Mouse (Mus musculus) embryonic facial prominence, embryonic 11.5 days (tissue): ENCODE data around the gene Cnn2. TPM values are rescaled to one million over a fixed set of nuclear protein-coding genes. Genes with fewer than 3 reads are reported as not detected.
A peak's percentile ranks its signal among the peaks of the same experiment; 100 is the strongest.

Experiments
- ATAC-seq: fragments of 200-750 bp; cut with Nextera tagmentation; replicated peaks from 2 replicates; pipeline ENCODE4 v1.8.0; 2017; ENCODE audit warnings: low read depth; ENCODE audit not compliant: insufficient number of reproducible peaks, low FRiP score, low TSS enrichment
- DNase-seq: peaks from one replicate; pipeline ENCODE4 v3.0.0-alpha.2; 2015; ENCODE audit warnings: low spot score
- H3K27ac ChIP-seq: fragments of 300-500 bp; sonication (generic); replicated peaks from 2 replicates; pipeline ENCODE4 v1.5.1; 2014; ENCODE audit warnings: mild to moderate bottlenecking, low read depth, low read length, control low read depth
- H3K27me3 ChIP-seq: fragments of 300-500 bp; sonication (generic); 2 replicates; pipeline ENCODE4 v1.6.1; 2014; ENCODE audit warnings: mild to moderate bottlenecking, low read length, moderate library complexity, mixed read lengths; ENCODE audit not compliant: control insufficient read depth, insufficient read depth
- H3K36me3 ChIP-seq: fragments of 300-500 bp; sonication (generic); replicated peaks from 2 replicates; pipeline ENCODE4 v1.6.1; 2014; ENCODE audit warnings: low read depth, mild to moderate bottlenecking, low read length, moderate library complexity, mixed read lengths; ENCODE audit not compliant: control insufficient read depth, insufficient read depth
- H3K4me1 ChIP-seq: fragments of 300-500 bp; sonication (generic); 2 replicates; pipeline ENCODE4 v1.6.1; 2014; ENCODE audit warnings: low read length, mixed read lengths; ENCODE audit not compliant: control insufficient read depth, insufficient read depth
- H3K4me2 ChIP-seq: fragments of 300-500 bp; sonication (generic); 2 replicates; pipeline ENCODE4 v1.6.1; 2014; ENCODE audit warnings: low read depth, mild to moderate bottlenecking, control low read depth, low read length, moderate library complexity
- H3K4me3 ChIP-seq: fragments of 300-500 bp; sonication (generic); 2 replicates; pipeline ENCODE4 v1.5.1; 2014; ENCODE audit warnings: low read depth, low read length, control low read depth
- H3K9ac ChIP-seq: fragments of 300-500 bp; sonication (generic); replicated peaks from 2 replicates; pipeline ENCODE4 v1.6.1; 2014; ENCODE audit warnings: mild to moderate bottlenecking, control low read depth, low read length
- H3K9me3 ChIP-seq: fragments of 300-500 bp; sonication (generic); replicated peaks from 2 replicates; pipeline ENCODE4 v1.6.1; 2016; ENCODE audit warnings: mild to moderate bottlenecking, low read length, inconsistent platforms, mixed read lengths; ENCODE audit not compliant: control insufficient read depth
- WGBS: fragments of 180-500 bp; shearing (Covaris S2); extraction: QIAGEN DNeasy Blood & Tissue Kit; methylation state at CpG from one replicate; pipeline ENCODE4 v1.1.7; 2014; 5-methylcytosine and 5-hydroxymethylcytosine counted together
- polyA plus RNA-seq: library from polyadenylated mRNA; unstranded; fragments of >200 nt; fragmentation: Nextera tagmentation; extraction: Ambion mirVana; gene quantifications from 2 replicates; pipeline ENCODE4 v1.2.1, GENCODE M21; 2014

The Cnn2 gene
- polyA plus RNA-seq, 1 experiment from 2014 or later: 255 TPM

GRCm38 (mm10) chr10:79987771-79988505, 446 bp upstream of the Cnn2 start:
- peak overlapping the region; percentile 64 for H3K4me3 ChIP-seq
- peak overlapping the region; percentile 70 for H3K27ac ChIP-seq
- H3K9ac ChIP-seq: peak overlapping the region; percentile 82
- H3K4me1 ChIP-seq: peaks cover 3% of the 10 kb centered on the region
- H3K4me2 ChIP-seq: peak overlapping the region; percentile 66
- H3K27me3 ChIP-seq: no peaks in the 10 kb centered on the region
- no peaks in the 10 kb centered on the region for H3K9me3 ChIP-seq
- ATAC-seq (no peak), DNase-seq (peak; percentile 26)
- H3K36me3 ChIP-seq: peaks cover 7% of the 10 kb centered on the region; the same call in 1 of the 2 replicates
- WGBS: 9% methylated on average over 27 of the region's 27 CpGs

GRCm38 (mm10) chr10:79989272-79989786, 945 bp downstream of the Cnn2 start:
- Histone ChIP-seq H3K4me3 (peak overlapping the region; percentile 64), H3K36me3 (peaks cover 13% of the 10 kb centered on the region; the same call in 1 of the 2 replicates), H3K4me1 (peaks cover 3% of the 10 kb centered on the region), H3K27me3 (no peaks in the 10 kb centered on the region), H3K4me2 (peak overlapping the region; percentile 66), H3K9ac (peak overlapping the region; percentile 82), H3K27ac (no peak overlapping the region), H3K9me3 (no peaks in the 10 kb centered on the region)
- ATAC-seq (no peak), DNase-seq (no peak)
- WGBS: 22% methylated on average over 8 of the region's 8 CpGs

GRCm38 (mm10) chr10:79989870-79990269, 1.5 kb downstream of the Cnn2 start:
- WGBS: 5% methylated on average over 15 of the region's 15 CpGs
- Histone ChIP-seq H3K27me3 (no peaks in the 10 kb centered on the region), H3K9ac (peak overlapping the region; percentile 33), H3K36me3 (peaks cover 13% of the 10 kb centered on the region; the same call in 1 of the 2 replicates), H3K4me1 (peaks cover 3% of the 10 kb centered on the region), H3K27ac (no peak overlapping the region), H3K9me3 (no peaks in the 10 kb centered on the region), H3K4me3 (peak overlapping the region; percentile 64), H3K4me2 (peak overlapping the region; percentile 66)
- DNase-seq (peak; percentile 75), ATAC-seq (no peak)

DNA sequence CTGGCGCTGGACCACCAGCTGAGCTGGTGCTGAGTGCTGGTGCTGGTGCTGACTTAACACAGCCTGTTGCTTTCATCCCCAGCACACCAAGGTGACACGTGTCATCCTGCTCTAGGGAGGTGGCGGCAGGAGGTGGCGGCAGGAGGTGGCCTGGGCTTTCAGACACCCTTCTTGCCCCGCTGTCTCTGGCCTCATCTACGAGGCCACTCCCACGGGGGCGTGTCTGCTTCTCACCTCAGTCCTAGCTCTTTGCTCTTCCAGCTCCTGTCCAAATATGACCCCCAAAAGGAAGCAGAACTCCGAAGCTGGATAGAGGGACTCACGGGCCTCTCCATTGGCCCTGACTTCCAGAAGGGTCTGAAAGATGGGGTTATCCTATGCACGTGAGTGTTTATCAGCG, 2.7 kb downstream of the Cnn2 start:
- H3K9me3 ChIP-seq: no peaks in the 10 kb centered on the region
- H3K4me1 ChIP-seq: peaks cover 3% of the 10 kb centered on the region
- H3K9ac ChIP-seq: no peak overlapping the region
- no peak for ATAC-seq
- DNase-seq: no peak
- no peaks in the 10 kb centered on the region for H3K27me3 ChIP-seq
- no peak overlapping the region for H3K4me3 ChIP-seq
- 60% methylated on average over 12 of the region's 12 CpGs for WGBS
- H3K36me3 ChIP-seq: peaks cover 13% of the 10 kb centered on the region; the same call in 1 of the 2 replicates
- H3K27ac ChIP-seq: no peak overlapping the region
- H3K4me2 ChIP-seq: no peak overlapping the region

GRCm38 (mm10) chr10:79991548-79991947, 3.2 kb downstream of the Cnn2 start:
- peaks cover 13% of the 10 kb centered on the region; the same call in 1 of the 2 replicates for H3K36me3 ChIP-seq
- H3K4me3 ChIP-seq: no peak overlapping the region
- WGBS: 91% methylated on average over 6 of the region's 6 CpGs
- H3K4me2 ChIP-seq: no peak overlapping the region
- H3K27ac ChIP-seq: no peak overlapping the region
- H3K27me3 ChIP-seq: no peaks in the 10 kb centered on the region
- H3K4me1 ChIP-seq: peaks cover 3% of the 10 kb centered on the region
- H3K9me3 ChIP-seq: no peaks in the 10 kb centered on the region
- ATAC-seq (no peak), DNase-seq (no peak)
- H3K9ac ChIP-seq: no peak overlapping the region

GRCm38 (mm10) chr10:79994397-79995115, 6.2 kb downstream of the Cnn2 start:
- no peak overlapping the region for H3K9ac ChIP-seq
- no peak overlapping the region for H3K4me2 ChIP-seq
- DNase-seq: no peak
- ATAC-seq: no peak
- H3K36me3 ChIP-seq: peaks cover 13% of the 10 kb centered on the region; the same call in 1 of the 2 replicates
- H3K4me1 ChIP-seq: no peaks in the 10 kb centered on the region
- H3K27me3 ChIP-seq: peaks cover 3% of the 10 kb centered on the region; the same call in 1 of the 2 replicates
- H3K27ac ChIP-seq: no peak overlapping the region
- H3K9me3 ChIP-seq: no peaks in the 10 kb centered on the region
- 90% methylated on average over 16 of the region's 16 CpGs for WGBS
- no peak overlapping the region for H3K4me3 ChIP-seq

- no peak for ATAC-seq
- no peak overlapping the region for H3K4me2 ChIP-seq
- no peak overlapping the region for H3K9ac ChIP-seq
- no peaks in the 10 kb centered on the region for H3K9me3 ChIP-seq
- H3K27ac ChIP-seq: no peak overlapping the region
- peaks cover 13% of the 10 kb centered on the region; the same call in 1 of the 2 replicates for H3K36me3 ChIP-seq
- WGBS: 83% methylated on average over 1 of the region's 1 CpGs
- DNase-seq: no peak
- H3K4me3 ChIP-seq: no peak overlapping the region
- H3K4me1 ChIP-seq: no peaks in the 10 kb centered on the region
- H3K27me3 ChIP-seq: peaks cover 3% of the 10 kb centered on the region; the same call in 1 of the 2 replicates
These were observed 7.3 kb downstream of the Cnn2 start for GRCm38 (mm10) chr10:79995636-79996035.
